Mouse (Mus musculus) liver, adult 2 months (tissue): ENCODE measurements around the gene Serpina3f.

Source experiments
- CTCF ChIP-seq: fragments of 200-500 bp; IDR thresholded peaks from 2 replicates; pipeline ENCODE4 v1.5.1; 2011; ENCODE audit warnings: low read depth, low read length, control low read depth
- POLR2A ChIP-seq: fragments of 200-500 bp; IDR thresholded peaks from 2 replicates; pipeline ENCODE4 v1.6.1; 2011; ENCODE audit warnings: low read length, control low read depth; ENCODE audit not compliant: insufficient read depth; ENCODE audit errors: extremely low read depth

DNA sequence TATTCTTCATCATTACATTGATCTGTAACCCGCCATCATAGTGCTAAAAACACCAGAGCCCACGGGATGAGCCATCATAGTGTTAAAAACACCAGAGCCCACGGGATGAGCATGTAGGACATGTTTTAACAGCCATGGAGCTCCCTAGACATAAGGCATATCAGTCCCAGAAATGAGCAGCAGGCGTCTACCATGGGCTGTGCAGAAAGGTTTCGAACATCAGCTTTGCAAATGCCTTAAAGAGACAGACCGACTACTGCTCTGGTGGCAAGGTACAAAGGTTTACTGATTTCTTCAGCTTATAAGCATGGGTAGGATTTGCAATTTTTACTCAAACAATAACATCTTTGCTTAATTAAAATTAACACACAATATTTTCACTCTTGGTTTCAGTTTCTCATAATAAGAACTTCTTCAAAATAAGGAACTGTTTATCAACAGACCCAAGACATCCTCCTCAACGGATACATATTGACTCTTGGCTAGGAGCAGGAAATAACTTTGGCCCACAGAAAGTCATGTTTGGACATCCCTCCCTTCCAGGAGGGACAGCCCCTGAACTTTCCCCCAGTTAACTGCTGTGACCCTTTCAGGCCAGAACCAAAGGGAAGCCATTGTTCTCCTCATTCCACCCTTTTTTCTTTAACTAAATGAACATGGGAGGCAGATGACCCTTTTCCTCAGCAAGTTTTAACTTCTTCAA, 10.4 kb downstream of the Serpina3f start:
- TF ChIP-seq POLR2A (no peak), CTCF (no peak)
